Mouse (Mus musculus) liver, postnatal 0 days (tissue): Measurements from ENCODE around the gene Ccrl2.

ENCODE experiments used
- CTCF ChIP-seq: sonication (generic); IDR thresholded peaks from 2 replicates; pipeline ENCODE4 v1.5.1; 2016; ENCODE audit warnings: antibody characterized with exemption, low read depth
- EP300 ChIP-seq: IDR thresholded peaks from 2 replicates; pipeline ENCODE4 v1.6.1; 2016; ENCODE audit warnings: antibody characterized with exemption, low read depth, mild to moderate bottlenecking

DNA sequence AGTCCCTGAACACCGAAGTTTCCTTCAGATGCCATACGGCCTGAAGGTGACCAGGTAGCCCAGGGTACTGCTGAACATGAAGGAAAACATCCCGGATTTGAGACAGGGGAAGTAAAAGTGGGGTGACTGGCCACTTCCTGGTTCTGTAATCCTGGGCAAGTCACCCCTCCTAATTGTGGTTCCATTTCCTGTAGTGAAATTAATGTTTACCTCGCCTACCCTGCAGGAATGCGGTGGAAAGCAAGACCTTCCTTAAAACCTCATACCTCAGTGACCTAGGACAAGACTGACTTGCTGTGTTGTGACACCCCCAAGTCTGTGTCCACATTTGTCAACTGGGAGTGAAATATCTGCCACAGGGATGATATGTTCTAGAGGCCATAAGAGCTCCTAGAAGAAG is 37.3 kb upstream of the Ccrl2 start:
- TF ChIP-seq EP300 (no peak), CTCF (no peak)
